Mouse (Mus musculus): ENCODE results near the gene Sowahb. TPM values are rescaled to one million over a fixed set of nuclear protein-coding genes. Genes with fewer than 3 reads are reported as not detected.
"Not testable (repeated sequence)": the region's sequence is repeated elsewhere in the genome, so short reads cannot be mapped to it uniquely, and the experiment has no call there.

Gene Sowahb
- polyA plus RNA-seq, 1 experiment from 2014 or later = not detected

DNA sequence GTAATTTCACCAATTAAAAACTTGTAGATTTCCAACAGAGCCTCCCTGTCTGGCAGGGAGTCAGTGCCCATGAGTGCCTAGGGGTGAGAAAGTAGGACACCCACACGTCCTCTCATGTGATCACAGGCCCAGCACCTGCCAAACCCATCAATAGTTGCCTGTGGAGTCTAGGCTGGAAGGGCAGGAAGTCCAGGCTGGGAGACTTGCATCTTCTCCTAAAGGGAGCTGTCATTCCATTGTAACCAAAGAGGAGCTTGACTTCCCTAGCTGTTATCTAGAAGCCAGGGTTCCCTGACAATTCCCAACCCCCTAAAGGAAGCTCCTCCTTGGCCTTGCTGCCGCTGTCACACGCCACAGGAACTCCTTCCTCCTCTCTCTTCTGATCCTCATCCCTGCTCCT is 14.0 kb downstream of the Sowahb start:
- Histone ChIP-seq H3K36me3 (ENCODE audit: inconsistent target) (no peaks in the 10 kb centered on the region), H3K79me2 (ENCODE audit: inconsistent target) (no peaks in the 10 kb centered on the region), H3K27ac (no peak overlapping the region), H3K4me3 (ENCODE audit: inconsistent target) (no peak overlapping the region)
- WGBS (ENCODE audit: missing documents) = 100% methylated on average over 3 of the region's 3 CpGs

DNA sequence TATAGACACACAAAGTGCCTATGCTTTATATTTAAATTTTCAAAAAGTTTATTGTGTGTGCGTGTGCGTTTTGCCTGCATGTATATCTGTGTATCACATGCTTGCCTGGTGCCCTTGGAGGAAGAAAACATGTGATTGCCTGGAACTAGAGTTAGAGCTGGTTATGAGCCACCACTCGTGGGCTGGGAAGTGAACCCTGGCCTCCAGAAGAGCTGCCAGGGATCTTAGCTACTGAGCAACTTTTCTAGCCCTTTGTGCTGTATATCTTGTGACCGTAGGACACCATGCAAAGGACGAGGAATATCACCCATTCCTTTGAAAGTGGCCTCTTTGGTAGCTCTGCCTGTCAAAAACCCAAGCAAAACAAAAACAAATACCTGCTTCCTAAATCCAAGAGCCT is 14.4 kb downstream of the Sowahb start:
- Histone ChIP-seq H3K4me3 (ENCODE audit: inconsistent target) (no peak overlapping the region), H3K79me2 (ENCODE audit: inconsistent target) (no peaks in the 10 kb centered on the region), H3K36me3 (ENCODE audit: inconsistent target) (no peaks in the 10 kb centered on the region), H3K27ac (no peak overlapping the region)
- 99% methylated on average over 5 of the region's 5 CpGs for WGBS (ENCODE audit: missing documents)

DNA sequence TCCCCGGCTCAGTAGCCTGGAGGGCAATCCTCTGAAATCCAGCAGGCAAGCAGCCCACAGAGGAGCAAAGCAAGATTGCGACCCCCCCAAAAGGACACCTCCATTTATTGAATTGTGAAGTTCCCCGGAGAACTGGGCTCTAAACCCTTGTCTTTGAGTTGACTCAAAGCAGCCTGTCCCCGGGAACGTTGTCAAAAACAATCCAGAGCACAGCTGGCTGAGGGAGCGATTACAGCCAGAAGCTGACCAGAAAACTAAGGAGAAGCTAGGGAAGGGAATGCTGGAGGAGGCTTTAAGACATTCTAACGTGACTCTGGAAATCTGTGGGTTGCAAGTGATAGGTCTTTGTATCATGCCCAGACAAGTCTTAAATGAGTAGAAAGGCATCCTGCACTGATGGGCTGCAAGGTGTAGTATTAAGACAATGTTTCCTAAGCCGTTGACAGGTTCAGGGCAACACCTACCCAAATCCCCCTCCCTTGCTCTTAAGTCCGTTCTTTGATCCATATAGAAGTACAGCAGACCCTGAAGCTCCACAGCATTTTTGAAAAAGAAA is 17.6 kb downstream of the Sowahb start:
- Histone ChIP-seq H3K36me3 (ENCODE audit: inconsistent target) (no peaks in the 10 kb centered on the region), H3K4me3 (ENCODE audit: inconsistent target) (no peak overlapping the region), H3K27ac (no peak overlapping the region), H3K79me2 (ENCODE audit: inconsistent target) (no peaks in the 10 kb centered on the region)
- WGBS (ENCODE audit: missing documents) = 80% methylated on average over 9 of the region's 9 CpGs

DNA sequence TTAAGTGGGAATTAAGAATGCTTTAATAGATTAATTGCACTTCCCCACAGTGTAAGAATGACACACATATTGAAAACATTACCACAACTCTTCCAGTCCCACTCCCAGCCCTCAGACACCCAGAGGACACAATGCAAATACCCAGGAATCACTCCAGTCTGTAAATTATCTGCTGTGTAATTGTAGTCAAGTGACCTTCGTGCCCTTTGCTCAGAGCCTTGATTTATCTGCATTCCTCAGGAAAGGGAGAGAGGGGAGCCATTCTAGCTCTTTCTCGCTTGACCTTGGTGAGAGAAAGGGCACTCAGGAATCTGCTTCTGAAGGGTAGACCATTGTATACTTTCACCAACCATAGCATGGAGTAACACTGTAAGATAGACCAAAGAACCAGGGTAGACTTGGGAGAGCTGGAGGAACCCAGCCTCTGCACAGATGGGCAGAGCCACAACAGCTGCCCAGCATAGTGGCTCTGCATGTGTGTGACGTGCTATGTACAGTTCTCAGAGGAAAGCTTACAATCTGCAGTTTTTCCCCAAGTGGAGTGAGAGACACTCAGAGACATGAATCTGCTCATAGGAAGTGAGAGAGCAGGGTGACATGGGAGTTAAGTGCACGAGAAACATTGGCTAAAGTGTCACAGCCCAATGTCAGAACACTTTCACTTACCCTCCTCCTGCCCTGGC is 18.2 kb downstream of the Sowahb start:
- H3K27ac ChIP-seq = no peak overlapping the region
- H3K79me2 ChIP-seq (ENCODE audit: inconsistent target) = no peaks in the 10 kb centered on the region
- no peaks in the 10 kb centered on the region for H3K36me3 ChIP-seq (ENCODE audit: inconsistent target)
- no peak overlapping the region for H3K4me3 ChIP-seq (ENCODE audit: inconsistent target)
- WGBS (ENCODE audit: missing documents) = 70% methylated on average over 4 of the region's 4 CpGs

DNA sequence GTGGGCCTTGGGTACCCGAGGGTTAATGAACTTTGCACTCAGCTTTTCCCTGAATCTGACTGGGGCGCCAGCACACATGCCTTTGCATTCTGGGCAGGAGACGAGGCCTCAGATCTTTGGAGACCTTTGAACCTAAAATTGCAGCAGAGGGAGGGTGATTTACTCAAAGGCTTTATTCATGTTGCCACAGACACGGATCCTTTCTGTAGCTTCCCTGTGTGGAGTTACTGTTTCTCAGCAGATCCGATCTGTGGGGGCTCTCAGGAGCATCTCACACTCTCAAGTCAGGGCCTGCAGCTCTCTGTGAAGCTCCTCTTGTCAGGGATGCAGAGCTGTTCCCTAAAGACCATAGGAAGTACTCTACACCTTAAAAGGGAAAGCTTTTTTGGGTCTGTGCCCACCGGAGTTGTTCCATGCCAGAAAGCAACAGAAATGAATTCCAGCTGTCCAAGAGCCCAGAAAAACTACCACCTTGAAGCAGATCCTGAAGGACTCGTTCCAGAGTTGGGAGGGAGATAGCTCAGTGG is 20.0 kb downstream of the Sowahb start:
- no peaks in the 10 kb centered on the region for H3K79me2 ChIP-seq (ENCODE audit: inconsistent target)
- H3K36me3 ChIP-seq (ENCODE audit: inconsistent target) = no peaks in the 10 kb centered on the region
- H3K4me3 ChIP-seq (ENCODE audit: inconsistent target) = no peak overlapping the region
- no peak overlapping the region for H3K27ac ChIP-seq
- WGBS (ENCODE audit: missing documents) = 86% methylated on average over 7 of the region's 7 CpGs

DNA sequence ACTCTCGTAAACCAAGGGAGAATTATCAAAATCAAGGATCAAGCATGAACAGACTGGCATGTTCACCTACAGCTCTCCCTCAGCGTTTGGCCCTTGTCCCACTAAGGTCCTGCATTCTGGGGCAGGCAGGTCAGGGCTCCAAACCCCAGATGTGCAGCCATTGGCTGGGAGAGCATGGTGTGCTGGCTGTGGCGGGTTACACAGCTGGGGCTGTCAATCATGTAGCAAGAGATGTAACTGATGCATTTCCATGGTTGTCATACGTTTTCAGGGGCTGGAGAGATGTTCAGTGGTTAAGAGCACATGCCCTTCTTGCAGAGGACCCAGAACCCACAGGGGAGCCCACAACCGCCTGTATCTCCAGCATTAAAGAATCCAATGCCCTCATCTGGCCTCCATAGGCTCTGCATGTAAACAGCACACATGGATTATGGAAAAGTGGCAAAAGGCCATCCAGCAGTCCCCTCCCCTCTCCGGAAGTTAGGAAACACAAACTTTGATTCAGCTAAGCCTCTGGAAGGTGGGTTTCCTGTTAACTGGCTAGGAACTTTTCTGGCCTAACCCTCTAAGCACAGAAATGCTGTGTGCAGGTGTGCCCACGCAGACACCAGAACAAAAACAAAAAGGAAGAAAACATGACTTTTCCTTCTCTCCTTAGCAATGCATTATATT is 22.6 kb downstream of the Sowahb start:
- Histone ChIP-seq H3K4me3 (ENCODE audit: inconsistent target) (no peak overlapping the region), H3K36me3 (ENCODE audit: inconsistent target) (no peaks in the 10 kb centered on the region), H3K79me2 (ENCODE audit: inconsistent target) (no peaks in the 10 kb centered on the region), H3K27ac (no peak overlapping the region)
- 79% methylated on average over 7 of the region's 7 CpGs for WGBS (ENCODE audit: missing documents)

DNA sequence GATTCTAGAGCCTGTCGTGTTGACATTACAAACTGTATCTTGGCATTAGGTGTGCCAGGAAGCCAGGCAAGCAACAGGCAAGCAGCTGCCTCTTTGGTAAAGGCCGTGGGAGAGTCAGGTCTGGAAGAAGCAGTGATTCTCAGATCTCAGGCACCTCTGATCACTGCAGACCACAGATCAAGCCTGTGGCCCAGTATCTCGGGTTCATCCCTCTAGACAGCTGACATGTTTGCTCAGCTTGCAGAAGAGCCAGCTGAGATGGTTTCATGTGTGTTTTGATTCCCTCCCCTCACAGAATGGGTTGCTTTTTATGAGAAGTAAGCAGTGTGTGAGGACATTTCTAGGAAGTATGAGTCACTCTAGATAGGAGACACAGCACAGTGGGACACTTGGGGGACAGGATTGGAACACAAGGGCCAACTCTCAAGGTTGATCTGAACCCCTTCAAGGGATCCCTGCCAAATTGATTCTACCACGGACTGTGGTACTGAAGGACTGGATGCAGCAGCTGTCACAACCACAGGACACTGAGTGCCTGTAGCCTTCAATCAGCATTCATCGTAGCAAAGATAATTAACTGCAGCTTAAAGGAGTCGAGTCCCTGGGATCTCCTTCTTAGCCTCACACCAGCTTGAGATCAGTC is 24.7 kb downstream of the Sowahb start:
- Histone ChIP-seq H3K27ac (no peak overlapping the region), H3K79me2 (ENCODE audit: inconsistent target) (no peaks in the 10 kb centered on the region), H3K36me3 (ENCODE audit: inconsistent target) (no peaks in the 10 kb centered on the region), H3K4me3 (ENCODE audit: inconsistent target) (no peak overlapping the region)
- 91% methylated on average over 6 of the region's 6 CpGs for WGBS (ENCODE audit: missing documents)

DNA sequence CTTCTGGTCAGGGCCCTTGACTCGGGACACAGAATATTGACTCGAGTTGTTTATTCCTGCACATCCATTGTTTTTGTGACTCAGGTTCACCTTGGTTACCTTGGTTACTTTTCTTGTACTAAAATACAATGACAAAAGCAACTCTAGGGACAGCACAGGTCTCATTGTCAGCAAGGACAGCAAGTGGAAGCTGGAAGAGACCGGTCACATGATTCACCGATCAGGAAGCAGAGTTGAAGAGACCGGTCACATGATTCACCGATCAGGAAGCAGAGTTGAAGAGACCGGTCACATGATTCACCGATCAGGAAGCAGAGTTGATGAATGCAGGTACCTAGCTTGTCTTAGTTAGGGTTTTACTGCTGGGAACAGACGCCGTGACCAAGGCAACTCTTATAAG is 25.6 kb downstream of the Sowahb start:
- H3K36me3 ChIP-seq (ENCODE audit: inconsistent target); H3K4me3 ChIP-seq (ENCODE audit: inconsistent target); H3K27ac ChIP-seq; H3K79me2 ChIP-seq (ENCODE audit: inconsistent target): not testable (repeated sequence)
- 98% methylated on average over 10 of the region's 10 CpGs for WGBS (ENCODE audit: missing documents)

DNA sequence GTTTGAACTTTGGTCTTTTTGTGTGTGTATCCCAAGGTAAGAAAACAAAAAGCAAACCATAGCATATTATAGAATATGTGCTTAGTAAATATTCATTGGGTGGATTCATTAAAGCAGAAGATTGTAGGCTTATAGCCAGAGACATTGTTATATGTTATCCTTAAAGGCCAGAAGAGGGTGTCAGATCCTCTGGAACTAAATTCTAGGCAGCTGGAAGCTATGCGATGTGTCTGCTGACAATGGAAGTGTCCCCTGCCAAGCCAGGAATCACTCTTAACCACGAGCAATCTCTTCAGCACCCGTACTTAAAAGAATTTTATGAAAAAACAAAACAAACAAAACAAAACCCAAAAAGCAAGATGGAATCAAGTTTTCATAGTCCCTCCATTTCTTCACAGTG is 27.1 kb downstream of the Sowahb start:
- H3K79me2 ChIP-seq (ENCODE audit: inconsistent target) = no peaks in the 10 kb centered on the region
- WGBS (ENCODE audit: missing documents) = 75% methylated on average over 3 of the region's 3 CpGs
- no peak overlapping the region for H3K4me3 ChIP-seq (ENCODE audit: inconsistent target)
- no peaks in the 10 kb centered on the region for H3K36me3 ChIP-seq (ENCODE audit: inconsistent target)
- H3K27ac ChIP-seq = no peak overlapping the region

DNA sequence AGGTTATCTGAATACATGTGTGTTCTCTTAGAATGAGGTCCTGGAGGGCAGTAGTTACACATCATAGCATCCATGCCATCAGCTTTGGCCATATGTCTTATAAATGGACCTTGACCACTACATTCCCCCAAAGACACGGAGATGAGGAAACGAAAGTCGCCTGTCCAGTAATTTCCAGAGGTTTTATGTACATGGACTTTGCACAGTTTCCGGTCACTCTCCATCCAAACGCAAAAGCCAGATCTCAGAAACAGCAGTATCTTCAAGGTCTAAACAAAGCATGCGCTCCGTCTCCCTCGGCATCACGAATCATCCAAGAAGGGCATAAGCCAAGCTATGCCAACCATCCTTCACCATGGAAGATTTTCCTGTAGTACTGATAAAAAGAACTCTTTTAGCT is 36.6 kb downstream of the Sowahb start:
- Histone ChIP-seq H3K27ac (no peak overlapping the region), H3K36me3 (ENCODE audit: inconsistent target) (no peaks in the 10 kb centered on the region), H3K79me2 (ENCODE audit: inconsistent target) (no peaks in the 10 kb centered on the region), H3K4me3 (ENCODE audit: inconsistent target) (no peak overlapping the region)
- WGBS (ENCODE audit: missing documents) = 91% methylated on average over 9 of the region's 9 CpGs

DNA sequence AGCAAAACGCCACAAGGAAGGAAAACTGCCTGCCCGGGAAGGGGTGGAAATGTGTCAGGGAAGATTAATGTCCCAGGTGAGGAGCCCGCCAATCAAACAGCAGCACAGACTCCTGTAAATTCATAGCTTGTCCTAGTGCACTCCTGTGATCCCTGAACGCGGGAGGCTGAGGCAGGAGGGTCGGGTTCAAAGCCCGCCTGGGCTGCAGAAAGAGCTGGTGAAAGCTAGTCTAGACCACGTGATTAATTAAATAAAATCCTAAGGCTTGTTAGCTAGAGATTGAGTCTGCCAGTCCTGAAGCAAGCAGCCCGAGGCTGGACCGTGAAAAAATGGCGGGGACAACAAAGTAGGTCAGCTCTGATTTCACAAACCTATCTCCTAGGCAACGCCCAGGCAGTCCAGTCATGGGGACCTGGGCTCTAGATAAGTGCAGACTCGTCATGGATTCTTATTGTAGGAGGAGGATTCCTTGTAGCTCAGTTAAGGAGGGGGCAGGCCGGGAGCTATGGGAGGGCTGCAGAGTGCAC is 38.9 kb downstream of the Sowahb start:
- H3K79me2 ChIP-seq (ENCODE audit: inconsistent target) = no peaks in the 10 kb centered on the region
- no peak overlapping the region; the same call in 1 of the 2 replicates for H3K4me3 ChIP-seq (ENCODE audit: inconsistent target)

DNA sequence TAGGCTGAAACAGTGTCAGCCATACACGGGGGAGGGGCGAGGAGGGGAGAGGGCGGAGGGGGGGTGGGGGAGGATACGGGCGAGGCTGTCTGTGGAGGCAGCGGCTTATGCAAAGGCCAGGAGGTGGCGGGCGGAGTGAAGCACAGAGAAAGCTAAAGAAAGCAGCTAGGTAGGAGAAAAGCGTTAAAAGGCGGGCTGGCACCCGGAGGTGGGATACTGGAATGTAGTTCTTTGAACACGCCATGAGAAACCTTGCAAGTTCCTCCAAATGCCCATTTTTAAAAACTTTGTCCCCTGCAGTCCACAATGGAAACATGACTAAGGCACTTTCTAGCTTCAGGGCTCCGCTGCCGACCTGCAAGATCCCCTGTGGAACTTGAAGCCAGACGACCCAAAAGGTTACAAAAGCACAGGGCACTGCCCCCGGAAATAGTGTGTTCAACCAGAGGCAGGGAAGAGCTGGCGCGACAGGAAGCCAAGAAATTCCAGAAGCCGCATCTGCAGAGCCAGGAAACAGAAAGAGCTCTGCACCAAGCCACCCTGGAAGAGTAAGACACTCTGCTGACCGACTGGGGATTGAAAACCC is 39.5 kb downstream of the Sowahb start:
- Histone ChIP-seq H3K36me3 (ENCODE audit: inconsistent target) (no peaks in the 10 kb centered on the region), H3K4me3 (ENCODE audit: inconsistent target) (no peak overlapping the region; the same call in 1 of the 2 replicates), H3K27ac (no peak overlapping the region), H3K79me2 (ENCODE audit: inconsistent target) (no peaks in the 10 kb centered on the region)
- WGBS (ENCODE audit: missing documents) = 4% methylated on average over 17 of the region's 20 CpGs

More for the DNA sequence above, 38.9 kb downstream of the Sowahb start:
- WGBS (ENCODE audit: missing documents) = 54% methylated on average over 14 of the region's 14 CpGs
- no peaks in the 10 kb centered on the region for H3K36me3 ChIP-seq (ENCODE audit: inconsistent target)
- H3K27ac ChIP-seq = no peak overlapping the region

DNA sequence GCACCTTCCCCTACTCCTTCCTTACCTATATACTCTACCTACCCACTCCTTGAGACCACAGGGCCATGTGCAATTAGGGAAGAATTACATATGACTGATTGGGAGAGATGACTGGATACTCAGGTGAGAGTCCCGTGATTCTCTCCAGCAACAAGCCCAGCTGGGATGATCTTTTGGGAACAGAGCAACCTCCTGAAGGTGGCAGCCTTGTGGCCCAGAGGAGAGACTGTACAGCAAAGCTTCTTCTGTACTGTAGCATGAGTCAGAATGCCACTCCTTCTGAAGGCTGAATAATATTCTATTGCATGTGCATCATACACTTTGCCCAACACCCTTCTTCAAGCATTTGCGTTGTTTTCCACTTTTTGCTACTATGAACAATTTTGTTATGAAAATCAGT is 42.2 kb downstream of the Sowahb start:
- H3K27ac ChIP-seq = no peak overlapping the region

More for the DNA sequence above, 42.2 kb downstream of the Sowahb start:
- WGBS (ENCODE audit: missing documents) = 95% methylated on average over 2 of the region's 2 CpGs
- no peak overlapping the region for H3K4me3 ChIP-seq (ENCODE audit: inconsistent target)
- no peaks in the 10 kb centered on the region for H3K36me3 ChIP-seq (ENCODE audit: inconsistent target)
- H3K79me2 ChIP-seq (ENCODE audit: inconsistent target) = no peaks in the 10 kb centered on the region
